Mouse (Mus musculus) layer of hippocampus, adult 2 months (tissue): ENCODE data around the gene Clec4a3. TPM values are rescaled to one million over a fixed set of nuclear protein-coding genes. Genes with fewer than 3 reads are reported as not detected.
"Not testable (repeated sequence)": the region's sequence is repeated elsewhere in the genome, so short reads cannot be mapped to it uniquely, and the experiment has no call there.

Experiments used
- DNase-seq, 2 experiments: peaks; one replicate each; pipeline ENCODE4 v3.0.0; 2022; ENCODE audit warnings: low spot score in 2 of 2
- H3K27ac ChIP-seq: fragments of 200-600 bp; 2 replicates; pipeline ENCODE4 v1.8.1; 2022
- H3K4me3 ChIP-seq: fragments of 200-600 bp; 2 replicates; pipeline ENCODE4 v1.8.1; 2022; ENCODE audit warnings: mild to moderate bottlenecking
- CTCF ChIP-seq: fragments of 200-600 bp; conservative IDR thresholded peaks from 2 replicates; pipeline ENCODE4 v1.8.1; 2022; ENCODE audit warnings: antibody characterized with exemption, mild to moderate bottlenecking, moderate library complexity
- long read RNA-seq, 2 experiments: library from polyadenylated mRNA; stranded (forward); transcript quantifications; one replicate each; pipeline ENCODE4 v2.0.0; 2021; ENCODE audit warnings: borderline mapping rate in 2 of 2
- total RNA-seq, 2 experiments: library from RNA; stranded (reverse); gene quantifications; 2 replicates each; pipeline ENCODE4 v1.2.3; 2021

Clec4a3 gene
- total RNA-seq = under 1 TPM; 0.37 to 0.38 TPM
- long read RNA-seq, experiment 1 = 0 reads
- long read RNA-seq, experiment 2, partial matches to known transcripts = 2 of 2 reads
- long read RNA-seq, experiment 2, other reads (novel, unspliced or antisense) = 0 of 2 reads

DNA sequence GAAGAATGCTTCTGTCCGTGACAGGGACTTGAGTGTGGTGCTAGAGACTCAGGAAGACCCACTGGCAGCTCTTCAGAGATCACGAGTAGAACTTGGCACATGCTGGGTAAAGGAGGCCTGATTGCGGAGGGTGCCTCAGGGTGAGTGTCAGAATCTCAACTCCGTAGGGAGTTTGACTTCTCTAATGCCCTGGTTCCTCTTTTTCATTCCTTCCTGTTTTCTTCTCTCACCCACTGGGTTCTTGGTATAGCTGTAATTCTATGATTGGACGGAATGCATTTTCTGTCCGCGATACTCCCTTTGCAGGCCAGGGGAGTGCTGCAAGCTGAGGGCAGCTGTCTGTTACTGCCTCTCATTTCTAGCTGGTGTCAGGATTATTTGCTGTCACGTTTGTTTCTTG lies at the start of gene Clec4a3:
Gene Clec4a3 (plus strand): TSS at position 115 of the 400 bp plus-strand sequence.
- no peak for TF ChIP-seq CTCF

DNA sequence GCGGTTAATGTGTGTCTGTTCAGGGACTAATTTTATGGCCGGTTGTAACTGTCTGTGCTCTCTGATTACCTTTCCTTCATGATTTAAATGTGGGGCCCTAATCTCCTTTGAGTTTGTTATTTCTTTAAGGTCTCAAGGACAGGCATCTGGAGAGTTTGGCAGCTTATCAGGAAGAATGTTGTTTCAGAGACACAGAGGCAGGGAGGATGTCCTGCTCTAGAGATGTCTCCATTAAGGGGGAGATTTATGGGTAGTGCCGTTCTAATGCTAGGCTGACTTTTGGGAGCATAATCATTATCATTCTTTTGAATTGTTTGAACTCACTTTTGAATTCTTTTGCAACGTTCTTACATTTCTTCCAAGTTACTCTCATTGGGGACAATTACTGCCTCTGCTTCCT lies 32.4 kb upstream of the Clec4a3 start:
- no peak for DNase-seq
- Histone ChIP-seq H3K4me3 (no peak overlapping the region), H3K27ac (no peak overlapping the region)
- TF ChIP-seq CTCF = no peak

More for the DNA sequence above, at the start of gene Clec4a3:
- Histone ChIP-seq H3K4me3 (no peak within 1 kb of the TSS), H3K27ac (no peak within 1 kb of the TSS)
- peak in 1 of 2 experiments; percentile 7 for DNase-seq

DNA sequence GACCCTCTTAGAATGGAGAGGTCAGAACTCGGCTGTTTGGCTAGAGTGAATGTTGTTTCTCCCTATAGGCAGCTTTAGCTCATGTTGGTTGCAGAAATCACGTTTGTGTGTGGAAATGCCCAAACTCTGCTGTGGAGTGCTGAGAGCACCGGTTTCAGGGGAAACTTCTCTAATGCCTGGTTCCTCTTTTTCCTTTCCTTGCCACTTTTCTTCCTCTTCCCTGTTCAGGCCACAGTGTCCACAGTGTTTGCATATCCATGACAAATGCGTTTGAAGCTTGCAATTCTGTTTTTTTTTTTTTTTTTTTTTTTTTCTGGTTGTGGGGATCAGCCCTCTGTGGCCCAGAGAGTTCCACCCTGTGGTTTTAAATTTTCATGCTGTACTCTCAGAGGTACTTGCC lies 30.9 kb upstream of the Clec4a3 start, which contains the start of gene Clec4a1:
Gene Clec4a1 (plus strand): TSS at position 398 of the 400 bp plus-strand sequence.
- Histone ChIP-seq H3K27ac (no peak within 1 kb of the TSS), H3K4me3 (no peak within 1 kb of the TSS)
- TF ChIP-seq CTCF = no peak
- DNase-seq = no peak

DNA sequence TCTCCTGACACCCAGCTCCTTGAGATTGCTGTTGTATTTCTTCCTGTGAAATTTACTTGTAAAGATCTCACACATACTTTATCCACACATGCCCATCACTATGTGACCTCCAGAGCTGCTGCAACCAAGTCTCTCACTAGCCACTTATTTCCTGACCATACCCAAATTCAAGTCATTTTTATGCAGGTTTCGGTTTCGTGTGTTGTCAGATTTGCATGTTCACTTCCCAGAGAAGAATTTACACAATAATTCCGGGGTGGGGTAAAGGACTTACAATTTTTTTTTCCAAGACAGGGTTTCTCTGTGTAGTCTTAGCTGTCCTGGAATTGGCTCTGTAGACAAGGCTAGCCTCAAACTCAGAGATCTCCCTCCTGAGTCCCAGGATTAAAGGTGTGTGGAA lies 17.5 kb upstream of the Clec4a3 start:
- no peak for TF ChIP-seq CTCF
- no peak for DNase-seq
- Histone ChIP-seq H3K4me3 (no peak overlapping the region), H3K27ac (no peak overlapping the region)

DNA sequence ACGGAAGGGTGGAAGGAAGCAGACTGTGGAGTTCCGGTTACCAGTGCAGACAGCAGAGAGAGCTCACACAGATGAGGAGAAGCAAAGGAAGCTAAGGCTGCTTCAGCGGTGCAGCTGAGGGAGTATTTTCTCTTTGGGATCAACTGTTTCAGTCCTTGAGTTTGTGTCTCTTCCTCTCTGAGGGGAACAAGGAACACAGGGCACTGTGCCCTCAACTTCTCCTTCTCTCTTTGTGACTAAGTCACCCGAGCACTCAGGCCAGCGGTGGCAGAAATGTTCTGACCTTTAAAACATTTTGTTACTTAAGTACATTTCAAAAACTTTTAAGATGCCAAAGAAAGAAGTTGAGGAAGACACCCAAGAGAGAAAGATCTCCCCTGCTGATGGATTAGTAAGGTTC lies 12.7 kb upstream of the Clec4a3 start:
- no peak overlapping the region for H3K4me3 ChIP-seq
- DNase-seq = no peak
- no peak for TF ChIP-seq CTCF
- no peak overlapping the region for H3K27ac ChIP-seq

DNA sequence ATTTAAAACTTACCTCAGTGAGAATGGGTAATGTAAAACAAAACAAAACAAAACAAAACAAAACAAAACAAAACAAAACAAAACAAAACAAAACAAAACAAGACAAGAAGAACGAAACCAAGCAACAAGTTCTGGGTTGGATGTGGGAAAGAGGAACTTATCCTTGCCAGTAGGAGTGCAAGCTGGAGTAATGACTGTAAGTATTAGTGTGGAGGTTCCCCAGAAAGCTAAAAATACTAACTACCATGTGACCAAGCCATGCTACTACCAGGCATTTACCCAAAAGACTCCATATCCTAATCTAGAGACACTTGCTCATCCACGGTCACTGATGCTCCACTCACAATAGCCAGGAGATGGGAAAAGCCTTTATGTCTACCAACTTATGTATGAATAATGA lies 5.6 kb upstream of the Clec4a3 start:
- H3K27ac ChIP-seq = no peak overlapping the region
- no peak for TF ChIP-seq CTCF
- no peak for DNase-seq
- no peak overlapping the region for H3K4me3 ChIP-seq

DNA sequence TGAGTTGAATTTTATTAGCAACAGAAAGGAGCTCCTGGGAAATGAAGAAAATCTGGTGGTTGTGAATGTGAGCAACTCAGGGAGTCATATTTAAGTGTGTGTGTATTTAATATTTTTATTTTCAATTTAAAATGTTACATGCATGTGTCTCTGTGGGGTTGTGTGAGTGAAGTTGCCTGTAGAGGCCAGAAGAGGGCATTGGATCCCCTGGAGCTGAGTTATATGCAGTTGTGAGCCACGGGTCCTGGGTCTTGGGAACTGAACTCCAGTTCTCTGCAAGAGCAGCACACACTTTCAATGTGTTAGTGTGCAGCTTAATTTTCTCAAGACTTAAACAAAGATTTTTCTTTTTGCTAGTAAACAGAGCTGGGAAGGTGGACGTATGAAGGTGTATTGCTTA lies 12.2 kb downstream of the Clec4a3 start:
- TF ChIP-seq CTCF = peak; percentile 17; the same call in 1 of the 2 replicates

DNA sequence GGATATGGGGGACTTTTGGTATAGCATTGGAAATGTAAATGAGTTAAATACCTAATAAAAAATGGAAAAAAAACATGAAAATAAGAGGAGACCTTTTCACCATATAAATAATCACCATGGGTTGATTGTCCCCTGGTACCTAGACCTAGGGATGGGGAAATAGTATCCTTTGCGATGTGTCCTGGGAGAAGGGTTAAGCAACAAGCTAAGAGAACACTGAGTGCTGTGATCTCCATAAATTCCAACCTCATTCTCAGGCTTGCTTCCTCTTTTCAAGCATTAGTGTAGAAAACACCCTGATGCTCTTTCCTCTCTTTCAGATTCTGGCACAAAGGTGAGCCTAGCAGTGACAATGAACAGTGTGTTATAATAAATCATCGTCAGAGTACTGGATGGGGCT lies 16.7 kb downstream of the Clec4a3 start:
- TF ChIP-seq CTCF = no peak
- H3K4me3 ChIP-seq = no peak overlapping the region
- H3K27ac ChIP-seq = no peak overlapping the region
- DNase-seq = no peak

More for the DNA sequence above, 12.2 kb downstream of the Clec4a3 start:
- no peak overlapping the region for H3K27ac ChIP-seq
- no peak overlapping the region for H3K4me3 ChIP-seq
- no peak for DNase-seq

DNA sequence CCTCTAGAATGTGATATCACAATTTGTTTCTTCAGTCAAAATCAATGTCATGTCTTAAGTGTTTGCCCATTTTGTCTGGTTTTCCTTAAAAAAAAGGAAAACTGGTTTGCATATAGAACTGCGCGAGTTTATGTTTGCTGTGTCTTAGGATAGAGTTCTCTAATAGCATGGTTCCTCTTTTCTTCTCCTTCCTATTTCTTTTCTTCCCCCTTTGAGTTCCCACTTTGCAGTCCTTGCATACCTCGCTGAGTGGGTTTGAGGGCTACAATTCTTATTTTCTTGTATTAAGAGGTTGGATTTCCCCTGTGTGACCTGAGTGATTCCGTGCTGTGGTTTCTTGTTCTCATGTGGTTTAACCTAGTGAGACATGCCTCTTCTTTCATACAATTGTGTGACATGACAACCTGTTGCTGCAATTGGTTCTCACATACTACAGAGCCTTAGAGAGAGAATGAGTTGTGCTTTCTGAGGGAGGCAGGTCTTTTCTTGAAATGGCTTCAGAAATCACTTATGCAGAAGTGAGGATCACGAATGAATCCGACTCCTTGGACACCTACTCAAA lies 37.6 kb downstream of the Clec4a3 start, which contains the start of gene Clec4a4:
Gene Clec4a4 (plus strand): TSS at position 492 of the 562 bp plus-strand sequence.
- Histone ChIP-seq H3K4me3 (no peak within 1 kb of the TSS), H3K27ac (no peak within 1 kb of the TSS)
- no peak for DNase-seq
- TF ChIP-seq CTCF = no peak

DNA sequence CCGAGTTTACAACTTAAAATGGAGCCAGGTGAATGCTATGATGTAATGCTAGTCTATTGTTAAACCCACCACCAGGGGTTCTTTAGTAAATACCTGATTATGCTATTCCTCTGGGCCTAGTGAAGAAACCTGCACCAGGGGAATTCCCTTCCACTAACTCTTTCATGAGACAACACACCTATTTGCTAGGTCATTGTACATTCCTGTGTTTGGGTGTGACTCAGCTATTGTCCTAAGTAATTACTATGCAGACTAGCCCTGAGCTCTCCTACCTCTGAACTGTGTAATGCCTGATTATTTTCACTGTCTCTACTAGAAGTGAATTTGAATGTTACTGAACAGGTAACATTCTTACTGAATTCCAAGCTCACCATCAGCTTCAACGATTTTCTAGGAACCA lies 52.4 kb downstream of the Clec4a3 start:
- not testable (repeated sequence) for DNase-seq, H3K27ac ChIP-seq, H3K4me3 ChIP-seq

DNA sequence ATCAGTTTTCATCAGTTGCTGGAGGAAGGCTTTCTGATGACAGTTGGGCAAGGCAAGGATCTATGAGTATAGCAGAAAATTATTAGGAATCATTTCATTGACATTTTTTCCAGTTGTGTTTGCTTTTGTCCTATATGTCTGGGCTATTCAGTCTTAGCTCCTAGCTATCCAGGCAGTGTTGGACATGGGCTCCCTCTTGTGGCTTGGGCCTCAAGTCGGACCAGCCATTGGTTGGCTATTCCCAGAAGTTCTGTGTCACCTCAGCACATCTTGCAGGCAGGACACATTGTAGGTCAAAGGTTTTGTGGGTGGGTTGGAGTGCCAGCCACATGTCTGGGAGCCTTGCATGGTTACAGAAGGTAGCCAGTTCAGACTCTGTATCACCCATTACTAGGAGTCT lies 53.3 kb downstream of the Clec4a3 start:
- peak; percentile 45 for TF ChIP-seq CTCF
- DNase-seq = no peak
- H3K4me3 ChIP-seq = no peak overlapping the region
- H3K27ac ChIP-seq = no peak overlapping the region

Other genes with a start within 250 kb of the Clec4a3 start
- not detected for gene Nanog, start 245.0 kb upstream of the Clec4a3 start, total RNA-seq
- gene Slc2a3, start 150.9 kb upstream of the Clec4a3 start, total RNA-seq = 100 to 1,000 TPM; 104 to 109 TPM
- 10 to 100 TPM; 28.8 to 30.7 TPM for gene Foxj2, start 132.6 kb upstream of the Clec4a3 start, total RNA-seq
- under 1 TPM; 0.54 to 0.61 TPM for gene C3ar1, start 96.4 kb upstream of the Clec4a3 start, total RNA-seq
- gene Necap1, start 78.0 kb upstream of the Clec4a3 start, total RNA-seq = 100 to 1,000 TPM; 201 to 210 TPM
- under 1 TPM; 0.22 to 0.61 TPM for gene Clec4a1, start 30.7 kb upstream of the Clec4a3 start, total RNA-seq
- not detected for gene Clec4a4, start 37.9 kb downstream of the Clec4a3 start, total RNA-seq
- gene Clec4b1, start 97.4 kb downstream of the Clec4a3 start, total RNA-seq = not detected
- gene Clec4a2, start 153.9 kb downstream of the Clec4a3 start, total RNA-seq = 1 to 10 TPM; 1.1 to 2.8 TPM
- not detected for gene Clec4b2, start 220.4 kb downstream of the Clec4a3 start, total RNA-seq